Mouse (Mus musculus) limb, embryonic 12.5 days (tissue): ENCODE data around the gene Fam193a. TPM values are rescaled to one million over a fixed set of nuclear protein-coding genes. Genes with fewer than 3 reads are reported as not detected.

Experiments used
- ATAC-seq: fragments of 200-750 bp; cut with Nextera tagmentation; 2 replicates; pipeline ENCODE4 v1.8.0; 2017; ENCODE audit warnings: low read depth, moderate TSS enrichment; ENCODE audit not compliant: insufficient number of reproducible peaks, insufficient read depth, low FRiP score, low TSS enrichment
- H3K27ac ChIP-seq: fragments of 300-500 bp; sonication (generic); 2 replicates; pipeline ENCODE4 v1.5.1; 2016; ENCODE audit warnings: mild to moderate bottlenecking, moderate library complexity
- H3K27me3 ChIP-seq: fragments of 300-500 bp; sonication (generic); 2 replicates; pipeline ENCODE4 v1.6.1; 2016; ENCODE audit warnings: mild to moderate bottlenecking, moderate library complexity
- H3K36me3 ChIP-seq: fragments of 300-500 bp; sonication (generic); 2 replicates; pipeline ENCODE4 v1.6.1; 2016; ENCODE audit warnings: mild to moderate bottlenecking, moderate library complexity
- H3K4me1 ChIP-seq: fragments of 300-500 bp; sonication (generic); replicated peaks from 2 replicates; pipeline ENCODE4 v1.6.1; 2016
- H3K4me2 ChIP-seq: fragments of 300-500 bp; sonication (generic); 2 replicates; pipeline ENCODE4 v1.6.1; 2016; ENCODE audit warnings: mild to moderate bottlenecking, moderate library complexity
- H3K4me3 ChIP-seq: fragments of 300-500 bp; sonication (generic); replicated peaks from 2 replicates; pipeline ENCODE4 v1.5.1; 2016; ENCODE audit warnings: mild to moderate bottlenecking
- H3K9ac ChIP-seq: fragments of 300-500 bp; sonication (generic); replicated peaks from 2 replicates; pipeline ENCODE4 v1.6.1; 2016; ENCODE audit warnings: mild to moderate bottlenecking, moderate library complexity
- H3K9me3 ChIP-seq: fragments of 300-500 bp; sonication (generic); 2 replicates; pipeline ENCODE4 v1.6.1; 2016; ENCODE audit warnings: mild to moderate bottlenecking, moderate library complexity
- WGBS: fragments of 180-500 bp; shearing (Covaris S2); methylation state at CpG from one replicate; pipeline ENCODE4 v1.1.7; 2016; 5-methylcytosine and 5-hydroxymethylcytosine counted together
- polyA plus RNA-seq: library from polyadenylated mRNA; unstranded; fragments of >200 nt; fragmentation: Nextera tagmentation; extraction: Ambion mirVana; gene quantifications from 2 replicates; pipeline ENCODE4 v1.2.1, GENCODE M21; 2016

The Fam193a gene
- polyA plus RNA-seq, 1 experiment from 2014 or later: 19.8 TPM

DNA sequence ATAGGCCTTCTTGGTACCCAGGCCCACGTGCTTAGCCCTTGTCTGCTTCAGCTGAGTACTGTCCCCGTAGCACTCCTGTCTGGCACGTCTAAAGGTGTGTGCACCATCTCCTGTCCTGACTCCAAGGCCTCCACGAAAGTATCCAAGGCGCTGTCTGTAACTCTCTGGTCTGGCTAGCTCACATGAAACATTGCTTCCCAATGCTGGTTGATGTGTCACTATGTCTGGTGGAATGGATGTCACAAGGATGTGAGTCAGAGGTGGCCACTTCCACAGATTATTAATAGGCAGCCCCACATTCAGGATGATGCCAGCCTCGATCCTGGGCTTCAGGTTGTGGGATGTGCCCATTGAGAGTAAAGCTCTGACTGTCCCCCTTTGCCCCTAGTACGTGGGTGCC lies 166.1 kb downstream of the Fam193a start:
- ATAC-seq: no peak
- no peak overlapping the region for H3K4me2 ChIP-seq
- H3K27me3 ChIP-seq: no peaks in the 10 kb centered on the region
- no peak overlapping the region for H3K9ac ChIP-seq
- WGBS: 86% methylated on average over 7 of the region's 7 CpGs
- H3K27ac ChIP-seq: no peak overlapping the region
- H3K36me3 ChIP-seq: no peaks in the 10 kb centered on the region
- H3K4me1 ChIP-seq: no peaks in the 10 kb centered on the region
- H3K9me3 ChIP-seq: no peaks in the 10 kb centered on the region
- H3K4me3 ChIP-seq: no peak overlapping the region

Other genes starting within 250 kb of the Fam193a start
- 1.3 and 1.4 TPM in 2 replicates for gene Poln, start 200.5 kb upstream of the Fam193a start, polyA plus RNA-seq
- gene Haus3, start 200.4 kb upstream of the Fam193a start, polyA plus RNA-seq: 52.2 and 52.5 TPM in 2 replicates
- gene Mxd4, start 182.2 kb upstream of the Fam193a start, polyA plus RNA-seq: 29.3 and 35.9 TPM in 2 replicates
- gene Zfyve28, start 81.5 kb upstream of the Fam193a start, polyA plus RNA-seq: 1.4 and 2.0 TPM in 2 replicates
- not detected in 2 replicates for gene Cfap99, start 81.3 kb upstream of the Fam193a start, polyA plus RNA-seq
- gene Rnf4, start 33.6 kb upstream of the Fam193a start, polyA plus RNA-seq: 181 TPM in 2 replicates
- gene Tnip2, start 144.1 kb downstream of the Fam193a start, polyA plus RNA-seq: 9.6 and 10.8 TPM in 2 replicates
- 9.7 and 12.0 TPM in 2 replicates for gene Sh3bp2, start 155.9 kb downstream of the Fam193a start, polyA plus RNA-seq
- 173 and 189 TPM in 2 replicates for gene Add1, start 203.7 kb downstream of the Fam193a start, polyA plus RNA-seq